In genomic region chr10:8519014-8519491, GRCm38 (mm10) we compare ENCODE assay signal across 8 mouse cellular contexts. TPM values are rescaled to one million over a fixed set of nuclear protein-coding genes. Genes with fewer than 3 reads are reported as not detected.
DNase-seq lines count a peak whose midpoint lies in the region; ATAC-seq lines count a peak whose summit lies in the region.

No protein-coding gene starts in this region.

- H3K4me1 ChIP-seq in liver, embryonic 15.5 days (replicated peaks): no peaks in the 10 kb centered on the region
- peaks cover 21% of the 10 kb centered on the region for H3K4me1 ChIP-seq in neural tube, embryonic 15.5 days

- peak overlapping the region; percentile 56 for H3K4me3 ChIP-seq in liver, embryonic 15.5 days (replicated peaks)
- H3K4me3 ChIP-seq in neural tube, embryonic 15.5 days (replicated peaks): peak overlapping the region; percentile 93

- H3K27me3 ChIP-seq in liver, embryonic 15.5 days: peaks cover 49% of the 10 kb centered on the region
- 0 out of 2 replicates have a peak, but pooled peaks cover 6% of the 10 kb centered on the region for H3K27me3 ChIP-seq in neural tube, embryonic 15.5 days (replicated peaks)

- H3K36me3 ChIP-seq in liver, embryonic 15.5 days (replicated peaks): no peaks in the 10 kb centered on the region
- no peaks in the 10 kb centered on the region for H3K36me3 ChIP-seq in neural tube, embryonic 15.5 days

- ATAC-seq in hematopoietic stem cell, adult 5-6 weeks (replicated peaks in 1 of 2; ENCODE audit: insufficient read depth in 1 of 2, low FRiP score in 2 of 2, low TSS enrichment in 1 of 2, low read depth in 1 of 2, poor library complexity in 2 of 2, severe bottlenecking in 2 of 2): peak; percentile 59 to 67
- ATAC-seq in liver, embryonic 15.5 days (ENCODE audit: insufficient read depth): no peak
- peak; percentile 21; the same call in 1 of the 2 replicates for ATAC-seq in neural tube, embryonic 15.5 days (ENCODE audit: low FRiP score)

- DNase-seq in cerebellum, adult 11-12 months: peak; percentile 58
- DNase-seq in cerebellum, postnatal 14 days: no peak
- peak; percentile 38 for DNase-seq in right cerebral cortex, postnatal 14 days
- DNase-seq in right cerebral cortex, postnatal 36 days (ENCODE audit: low spot score in 2 of 2): no peak
- DNase-seq in Muller cell, postnatal 12 days (ENCODE audit: inconsistent ontology term): no peak

- H3K27ac ChIP-seq in liver, embryonic 15.5 days (replicated peaks): no peak overlapping the region
- H3K27ac ChIP-seq in neural tube, embryonic 15.5 days (replicated peaks): no peak overlapping the region

- peak overlapping the region; percentile 67 for H3K4me2 ChIP-seq in liver, embryonic 15.5 days
- peak overlapping the region; percentile 94 for H3K4me2 ChIP-seq in neural tube, embryonic 15.5 days

- H3K9me3 ChIP-seq in liver, embryonic 15.5 days (replicated peaks): no peaks in the 10 kb centered on the region
- no peaks in the 10 kb centered on the region for H3K9me3 ChIP-seq in neural tube, embryonic 15.5 days (replicated peaks)

- 2% methylated on average over 17 of the region's 18 CpGs for WGBS in liver, embryonic 15.5 days (ENCODE audit: insufficient replicate concordance)
- 1% methylated on average over 18 of the region's 18 CpGs for WGBS in neural tube, embryonic 15.5 days

- no peak overlapping the region for H3K9ac ChIP-seq in liver, embryonic 15.5 days
- H3K9ac ChIP-seq in neural tube, embryonic 15.5 days (replicated peaks): peak overlapping the region; percentile 79

RNA-seq across cellular contexts. Expression of gene Ust, which starts 0.4 kb away (rescaled TPM):
- 0.79 and 1.4 TPM in 2 replicates for total RNA-seq in hematopoietic stem cell, adult 5-6 weeks (2017)
- 0.54 TPM in 2 replicates for polyA plus RNA-seq in liver, embryonic 15.5 days (2015; fragmentation: Nextera tagmentation; extraction: Ambion mirVana)
- polyA plus RNA-seq in neural tube, embryonic 15.5 days (2015; fragmentation: Nextera tagmentation; extraction: Ambion mirVana): 11.2 and 11.3 TPM in 2 replicates

Comparison
In these comparisons a context has a peak if more than half of its experiments do, and no peak if none do; other contexts are left out.
1. DNase-seq: peak in cerebellum, adult 11-12 months (single experiment) and right cerebral cortex, postnatal 14 days (single experiment); none in cerebellum, postnatal 14 days (0 of 2), right cerebral cortex, postnatal 36 days (0 of 2) and Muller cell, postnatal 12 days (single experiment).